Mouse (Mus musculus): ENCODE measurements around the gene Ankrd54.
A peak's percentile ranks its signal among the peaks of the same experiment; 100 is the strongest.

GRCm38 (mm10) chr15:79028237-79028738 lies 34.4 kb downstream of the Ankrd54 start, which contains the start of gene H1f0:
- no peak for TF ChIP-seq ZKSCAN1 (IDR thresholded peaks at IDR 0.05; ENCODE audit: borderline replicate concordance, low read depth, low read length)
- no peak for TF ChIP-seq MYC (IDR thresholded peaks at IDR 0.05; ENCODE audit: low read depth, low read length)
- no peak for TF ChIP-seq CTCF (conservative IDR thresholded peaks at IDR 0.05 in 1 of 2, IDR thresholded peaks at IDR 0.05 in 1 of 2; ENCODE audit: low read depth in 2 of 2, low read length in 2 of 2)
- TF ChIP-seq MEF2A (IDR thresholded peaks at IDR 0.05; ENCODE audit: borderline replicate concordance, low read depth, low read length), result 0 out of 2 replicates have a peak, but pooled peaks have one; percentile 30
- TF ChIP-seq ZC3H11A (IDR thresholded peaks at IDR 0.05; ENCODE audit: low read depth, low read length), result no peak
- peak; percentile 64; the same call in 1 of the 2 replicates for TF ChIP-seq POLR2AphosphoS2 (IDR thresholded peaks at IDR 0.05; ENCODE audit: low read depth, low read length)
- no peak for TF ChIP-seq CHD2 (IDR thresholded peaks at IDR 0.05; ENCODE audit: low read length)
- no peak for TF ChIP-seq EP300 (IDR thresholded peaks at IDR 0.05; ENCODE audit: low read length)
- TF ChIP-seq UBTF (IDR thresholded peaks at IDR 0.05; ENCODE audit: low read depth, low read length), result peak; percentile 75; the same call in 1 of the 2 replicates
- no peak for TF ChIP-seq USF2 (conservative IDR thresholded peaks at IDR 0.05; ENCODE audit: low read depth, low read length)
- TF ChIP-seq SIN3A (IDR thresholded peaks at IDR 0.05; ENCODE audit: low read length), result no peak
- TF ChIP-seq USF1 (IDR thresholded peaks at IDR 0.05; ENCODE audit: low read depth, low read length), result no peak
